Mouse (Mus musculus): Measurements from ENCODE around the gene Gm7029. TPM values are rescaled to one million over a fixed set of nuclear protein-coding genes. Genes with fewer than 3 reads are reported as not detected.
"Not testable (repeated sequence)": the region's sequence is repeated elsewhere in the genome, so short reads cannot be mapped to it uniquely, and the experiment has no call there.

Gene Gm7029
- total and polyA plus RNA-seq, 2 experiments from 2014 or later = not detected

DNA sequence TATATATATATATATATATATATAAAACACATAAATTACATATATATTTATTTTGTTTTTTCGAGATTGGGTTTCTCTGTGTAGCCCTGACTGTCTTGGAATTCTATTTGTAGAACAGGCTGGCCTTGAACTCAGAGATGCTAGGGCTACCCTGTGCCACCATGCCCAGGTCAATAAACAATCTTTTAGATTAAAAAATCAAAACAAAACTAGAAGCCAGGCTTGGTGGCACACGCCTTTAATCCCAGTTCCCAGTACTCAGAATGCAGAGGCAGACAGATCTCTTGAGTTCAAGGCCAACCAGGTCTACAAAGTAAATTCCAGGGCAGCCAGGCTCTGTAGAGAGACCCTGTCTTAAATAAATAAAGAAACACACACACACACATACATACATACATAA is 17.7 kb downstream of the Gm7029 start:
- Histone ChIP-seq H3K4me1 (ENCODE audit: insufficient read depth, low read length) (no peaks in the 10 kb centered on the region), H3K27me3 (ENCODE audit: insufficient read depth, low read length) (no peaks in the 10 kb centered on the region), H3K4me2 (ENCODE audit: low read depth, low read length) (no peak overlapping the region), H3K9me3 (ENCODE audit: low read length) (no peaks in the 10 kb centered on the region), H3K27ac (no peak overlapping the region), H3K4me3 (ENCODE audit: low read length) (no peak overlapping the region), H3K36me3 (ENCODE audit: insufficient read depth, low read length) (no peaks in the 10 kb centered on the region), H3K9ac (replicated peaks; ENCODE audit: low read length) (no peak overlapping the region)
- WGBS = 64% methylated on average over 2 of the region's 2 CpGs
- TF ChIP-seq CTCF (IDR thresholded peaks at IDR 0.05; ENCODE audit: low read depth) = no peak
- no peak for DNase-seq (ENCODE audit: low spot score)
- ATAC-seq = no peak

GRCm38 (mm10) chr17:33891892-33892291 is 18.3 kb downstream of the Gm7029 start:
- not testable (repeated sequence) for H3K9me3 ChIP-seq (ENCODE audit: low read length); ATAC-seq

GRCm38 (mm10) chr17:33892429-33892828 is 18.8 kb downstream of the Gm7029 start:
- TF ChIP-seq CTCF (IDR thresholded peaks at IDR 0.05; ENCODE audit: low read depth) = no peak
- Histone ChIP-seq H3K4me2 (ENCODE audit: low read depth, low read length) (no peak overlapping the region), H3K4me3 (ENCODE audit: low read length) (no peak overlapping the region), H3K27ac (no peak overlapping the region), H3K9ac (replicated peaks; ENCODE audit: low read length) (no peak overlapping the region), H3K4me1 (ENCODE audit: insufficient read depth, low read length) (no peaks in the 10 kb centered on the region), H3K36me3 (ENCODE audit: insufficient read depth, low read length) (no peaks in the 10 kb centered on the region), H3K27me3 (ENCODE audit: insufficient read depth, low read length) (no peaks in the 10 kb centered on the region), H3K9me3 (ENCODE audit: low read length) (no peaks in the 10 kb centered on the region)
- DNase-seq (ENCODE audit: low spot score) = no peak
- WGBS = 14% methylated on average over 7 of the region's 7 CpGs
- ATAC-seq = no peak

More at GRCm38 (mm10) chr17:33891892-33892291, 18.3 kb downstream of the Gm7029 start:
- not testable (repeated sequence) for H3K9ac ChIP-seq (replicated peaks; ENCODE audit: low read length); H3K4me3 ChIP-seq (ENCODE audit: low read length); H3K27me3 ChIP-seq (ENCODE audit: insufficient read depth, low read length); H3K27ac ChIP-seq; DNase-seq (ENCODE audit: low spot score); H3K4me1 ChIP-seq (ENCODE audit: insufficient read depth, low read length); H3K36me3 ChIP-seq (ENCODE audit: insufficient read depth, low read length); H3K4me2 ChIP-seq (ENCODE audit: low read depth, low read length)
- 66% methylated on average over 6 of the region's 6 CpGs for WGBS

DNA sequence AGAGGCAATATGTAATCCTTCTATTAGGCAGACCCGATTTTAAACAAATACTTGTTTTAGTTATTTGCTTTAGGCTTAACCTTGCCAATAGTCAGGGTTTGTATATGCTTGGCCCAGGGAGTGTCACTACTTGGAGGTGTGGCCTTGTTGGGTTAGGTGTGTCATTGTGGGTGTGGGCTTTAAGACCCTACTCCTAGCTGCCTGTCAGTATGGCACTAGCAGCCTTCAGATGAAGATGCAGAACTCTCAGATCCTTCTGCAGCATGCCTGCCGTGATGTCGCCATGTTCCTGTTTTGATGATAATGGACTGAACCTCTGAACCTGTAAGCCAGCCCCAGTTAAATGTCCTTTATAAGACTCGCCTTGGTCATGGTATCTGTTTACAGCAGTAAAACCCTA is 19.4 kb downstream of the Gm7029 start:
- H3K4me1 ChIP-seq (ENCODE audit: insufficient read depth, low read length); H3K4me3 ChIP-seq (ENCODE audit: low read length); H3K27ac ChIP-seq; H3K27me3 ChIP-seq (ENCODE audit: insufficient read depth, low read length); H3K9me3 ChIP-seq (ENCODE audit: low read length); H3K9ac ChIP-seq (replicated peaks; ENCODE audit: low read length); ATAC-seq; H3K4me2 ChIP-seq (ENCODE audit: low read depth, low read length); DNase-seq (ENCODE audit: low spot score); H3K36me3 ChIP-seq (ENCODE audit: insufficient read depth, low read length): not testable (repeated sequence)
- WGBS = 74% methylated on average over 4 of the region's 4 CpGs

DNA sequence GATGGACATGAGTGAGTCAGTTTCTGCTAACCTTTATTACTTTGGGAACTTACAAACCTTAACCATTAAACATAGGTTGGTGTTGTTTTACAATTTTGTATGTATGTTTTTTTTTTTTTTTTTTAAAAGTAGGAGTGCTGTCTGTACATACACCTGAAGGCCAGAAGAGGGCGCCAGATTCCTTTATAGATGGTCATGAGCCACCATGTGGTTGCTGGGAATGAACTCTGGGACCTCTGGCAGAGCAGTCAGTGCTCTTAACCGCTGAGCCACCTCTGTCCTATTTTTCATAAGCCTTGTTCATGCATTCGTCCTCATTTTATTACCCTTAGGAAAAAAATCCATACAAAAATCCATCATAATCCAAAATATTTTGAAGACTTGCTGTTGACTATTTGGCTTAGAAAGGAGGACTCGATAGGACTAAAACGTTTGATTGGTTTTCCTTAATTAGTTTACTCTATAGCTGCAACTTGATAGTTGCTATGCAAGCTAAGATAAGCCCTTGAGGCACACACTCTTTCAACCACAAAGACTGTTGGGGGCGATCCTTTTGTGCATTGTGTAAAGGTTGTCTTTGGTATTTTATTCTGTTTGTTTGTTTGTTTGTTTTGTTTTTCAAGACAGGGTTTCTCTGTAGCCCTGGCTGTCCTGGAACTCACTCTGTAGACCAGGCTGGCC is 23.6 kb downstream of the Gm7029 start:
- Histone ChIP-seq H3K36me3 (ENCODE audit: insufficient read depth, low read length) (no peaks in the 10 kb centered on the region), H3K27ac (no peak overlapping the region), H3K9me3 (ENCODE audit: low read length) (no peaks in the 10 kb centered on the region), H3K9ac (replicated peaks; ENCODE audit: low read length) (no peak overlapping the region), H3K4me3 (ENCODE audit: low read length) (no peak overlapping the region), H3K4me2 (ENCODE audit: low read depth, low read length) (no peak overlapping the region), H3K27me3 (ENCODE audit: insufficient read depth, low read length) (no peaks in the 10 kb centered on the region), H3K4me1 (ENCODE audit: insufficient read depth, low read length) (no peaks in the 10 kb centered on the region)
- no peak for ATAC-seq
- peak; percentile 71 for DNase-seq (ENCODE audit: low spot score)
- TF ChIP-seq CTCF (IDR thresholded peaks at IDR 0.05; ENCODE audit: low read depth) = peak; percentile 72
- WGBS = 44% methylated on average over 6 of the region's 6 CpGs

DNA sequence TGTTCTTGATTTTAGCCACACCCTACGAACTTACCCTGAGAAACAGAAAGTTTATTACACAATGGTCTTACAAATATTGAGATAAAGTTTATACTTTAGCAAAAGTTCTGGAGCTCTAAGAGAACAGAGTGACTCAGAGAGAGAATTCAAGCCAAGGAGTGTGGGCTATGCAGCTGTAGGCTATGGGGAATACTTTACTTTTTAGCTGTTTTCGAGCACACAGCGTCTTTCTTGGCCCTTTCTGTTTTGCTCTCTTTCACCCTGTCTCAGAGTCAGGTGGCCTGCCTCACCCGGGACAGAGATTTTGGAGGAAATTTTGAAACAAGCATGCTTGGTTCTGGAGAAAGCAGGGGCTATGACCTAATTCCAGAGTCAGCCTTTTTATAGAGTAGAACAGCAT is 24.6 kb downstream of the Gm7029 start:
- not testable (repeated sequence) for H3K4me2 ChIP-seq (ENCODE audit: low read depth, low read length); H3K27ac ChIP-seq; H3K27me3 ChIP-seq (ENCODE audit: insufficient read depth, low read length); H3K4me1 ChIP-seq (ENCODE audit: insufficient read depth, low read length); H3K9me3 ChIP-seq (ENCODE audit: low read length); H3K36me3 ChIP-seq (ENCODE audit: insufficient read depth, low read length); ATAC-seq; H3K4me3 ChIP-seq (ENCODE audit: low read length); DNase-seq (ENCODE audit: low spot score); H3K9ac ChIP-seq (replicated peaks; ENCODE audit: low read length)
- WGBS = 82% methylated on average over 4 of the region's 4 CpGs

GRCm38 (mm10) chr17:33899642-33900041 is 26.0 kb downstream of the Gm7029 start:
- H3K9ac ChIP-seq (replicated peaks; ENCODE audit: low read length) = no peak overlapping the region
- no peaks in the 10 kb centered on the region for H3K27me3 ChIP-seq (ENCODE audit: insufficient read depth, low read length)
- H3K27ac ChIP-seq = no peak overlapping the region
- H3K4me1 ChIP-seq (ENCODE audit: insufficient read depth, low read length) = no peaks in the 10 kb centered on the region
- no peaks in the 10 kb centered on the region for H3K9me3 ChIP-seq (ENCODE audit: low read length)
- TF ChIP-seq CTCF (IDR thresholded peaks at IDR 0.05; ENCODE audit: low read depth) = no peak
- H3K4me3 ChIP-seq (ENCODE audit: low read length) = no peak overlapping the region
- no peaks in the 10 kb centered on the region for H3K36me3 ChIP-seq (ENCODE audit: insufficient read depth, low read length)
- ATAC-seq = no peak
- 88% methylated on average over 4 of the region's 4 CpGs for WGBS
- no peak for DNase-seq (ENCODE audit: low spot score)
- no peak overlapping the region for H3K4me2 ChIP-seq (ENCODE audit: low read depth, low read length)

All from hindbrain, postnatal 0 days (tissue).